Comparison of ENCODE assay signal across 9 mouse cellular contexts in the genomic region with DNA sequence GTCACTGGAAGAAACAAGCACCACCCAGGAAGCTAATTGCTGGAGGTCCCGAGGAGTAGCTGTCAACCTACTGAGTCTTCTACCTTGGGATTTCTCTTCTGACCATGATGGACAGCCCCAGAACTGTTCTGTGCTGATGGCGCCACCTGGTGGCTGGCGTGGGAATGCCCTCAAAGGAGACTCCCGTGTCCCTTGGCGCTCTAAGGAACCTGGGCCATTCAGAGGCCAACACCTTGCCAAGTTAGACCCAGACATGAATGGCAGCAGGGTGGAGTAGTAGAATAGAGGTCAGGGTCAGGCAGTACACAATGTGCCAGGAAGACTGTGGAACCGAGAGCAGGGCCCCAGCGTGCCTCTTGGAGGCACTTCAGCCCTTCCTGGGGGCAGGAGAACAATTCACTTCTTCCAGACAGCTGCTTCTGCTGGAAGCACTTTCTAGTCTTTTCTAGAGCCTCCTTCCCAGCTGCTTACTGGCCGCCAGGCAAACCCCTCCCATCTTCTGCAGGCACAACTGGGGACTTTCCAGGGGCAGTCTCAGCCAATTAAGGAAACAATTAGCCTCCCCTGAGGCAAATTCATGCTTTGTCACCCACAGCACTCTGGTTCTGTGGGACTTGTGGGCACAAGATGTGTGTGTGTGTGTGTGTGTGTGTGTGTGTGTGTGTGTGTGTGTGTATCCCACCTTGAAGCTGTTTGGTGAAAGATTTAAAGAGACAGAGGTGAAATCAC. TPM values are rescaled to one million over a fixed set of nuclear protein-coding genes. Genes with fewer than 3 reads are reported as not detected.
A peak's percentile ranks its signal among the peaks of the same experiment; 100 is the strongest.
DNase-seq lines count a peak whose midpoint lies in the region; ATAC-seq and TF ChIP-seq lines count a peak whose summit lies in the region.
"Had no signal": no experiment of that assay in that cellular context is flagged by ENCODE, and none has a peak within 500 bp of the region (broad histone marks: within the 10 kb centered on the region; RNA-seq: fewer than 3 reads in every experiment).

No protein-coding gene starts in this region.

- TF ChIP-seq CTCF in heart, postnatal 0 days (IDR thresholded peaks at IDR 0.05; ENCODE audit: low read depth), result peak; percentile 98

- no peaks in the 10 kb centered on the region for H3K9me3 ChIP-seq in heart, postnatal 0 days (replicated peaks; ENCODE audit: control insufficient read depth, low read length)
- no peaks in the 10 kb centered on the region for H3K9me3 ChIP-seq in lung, embryonic 16.5 days (ENCODE audit: control insufficient read depth, low read length)
- H3K9me3 ChIP-seq: midbrain, embryonic 12.5 days had no signal

- no peak overlapping the region for H3K4me3 ChIP-seq in heart, postnatal 0 days (ENCODE audit: low read depth, low read length)
- H3K4me3 ChIP-seq in lung, embryonic 16.5 days (ENCODE audit: low read length), result no peak overlapping the region
- H3K4me3 ChIP-seq: midbrain, embryonic 12.5 days had no signal

- TF ChIP-seq EP300 in heart, postnatal 0 days (IDR thresholded peaks at IDR 0.05; ENCODE audit: low read depth), result no peak

- no peaks in the 10 kb centered on the region for H3K36me3 ChIP-seq in heart, postnatal 0 days (replicated peaks; ENCODE audit: control insufficient read depth, insufficient read depth, low read length)
- H3K36me3 ChIP-seq in lung, embryonic 16.5 days (ENCODE audit: control insufficient read depth, insufficient read depth, low read length), result no peaks in the 10 kb centered on the region
- H3K36me3 ChIP-seq: midbrain, embryonic 12.5 days had no signal

- 2% methylated on average over 8 of the region's 8 CpGs for WGBS in heart, postnatal 0 days
- 3% methylated on average over 8 of the region's 8 CpGs for WGBS in lung, embryonic 16.5 days

- no peak overlapping the region for H3K27ac ChIP-seq in heart, postnatal 0 days (ENCODE audit: low read depth)
- H3K27ac ChIP-seq in lung, embryonic 16.5 days (ENCODE audit: low read length), result no peak overlapping the region; the same call in 1 of the 2 replicates
- H3K27ac ChIP-seq: midbrain, embryonic 12.5 days had no signal

- ATAC-seq in heart, postnatal 0 days (ENCODE audit: insufficient read depth, low read depth), result peak; percentile 73
- peak; percentile 50 for ATAC-seq in lung, embryonic 16.5 days (ENCODE audit: low read depth)

- H3K4me1 ChIP-seq in heart, postnatal 0 days (ENCODE audit: control insufficient read depth, insufficient read depth), result peaks cover 26% of the 10 kb centered on the region
- peaks cover 31% of the 10 kb centered on the region for H3K4me1 ChIP-seq in lung, embryonic 16.5 days (replicated peaks; ENCODE audit: control insufficient read depth, insufficient read depth, low read length)

- peak; percentile 87 for DNase-seq in ES-CJ7 (ENCODE audit: low read depth, low spot score)
- DNase-seq in c-Kit-negative CD71-positive TER-119-positive erythroid progenitor cells, embryonic 14.5 days (ENCODE audit: low read depth, low spot score), result peak; percentile 49
- peak; percentile 33 for DNase-seq in fibroblast of lung, adult 2 months (ENCODE audit: low read depth)
- peak; percentile 68 for DNase-seq in heart, postnatal 0 days (ENCODE audit: low spot score)
- DNase-seq in layer of hippocampus, adult 11-12 months (ENCODE audit: low spot score), result peak; percentile 92
- DNase-seq in right cerebral cortex, adult 2 months (ENCODE audit: low spot score in 2 of 2), result peak; percentile 92 to 94
- DNase-seq in urinary bladder, postnatal 10 days (ENCODE audit: low spot score), result peak; percentile 70

- H3K4me2 ChIP-seq in heart, postnatal 0 days (ENCODE audit: low read depth, low read length), result no peak overlapping the region
- H3K4me2 ChIP-seq in lung, embryonic 16.5 days (ENCODE audit: low read depth, low read length), result no peak overlapping the region
- H3K4me2 ChIP-seq: midbrain, embryonic 12.5 days had no signal

- no peak overlapping the region for H3K9ac ChIP-seq in heart, postnatal 0 days (replicated peaks; ENCODE audit: low read depth, low read length)
- H3K9ac ChIP-seq in lung, embryonic 16.5 days (ENCODE audit: low read length), result no peak overlapping the region
- H3K9ac ChIP-seq: midbrain, embryonic 12.5 days had no signal

- peaks cover 17% of the 10 kb centered on the region; the same call in 1 of the 2 replicates for H3K27me3 ChIP-seq in heart, postnatal 0 days (ENCODE audit: control insufficient read depth, insufficient read depth, low read length)
- peaks cover 9% of the 10 kb centered on the region; the same call in 1 of the 2 replicates for H3K27me3 ChIP-seq in lung, embryonic 16.5 days (ENCODE audit: control insufficient read depth, insufficient read depth, low read depth, low read length)

RNA-seq across cellular contexts. Expression of gene Nfam1, which starts 4.8 kb away (rescaled TPM):
- 0.38 and 0.54 TPM in 2 replicates for total RNA-seq in heart, postnatal 0 days (2014; rRNA removed; ENCODE audit: low replicate concordance)
- polyA plus RNA-seq in heart, postnatal 0 days (2015; fragmentation: Nextera tagmentation; extraction: Ambion mirVana), result 0.99 and 1.2 TPM in 2 replicates
- polyA plus RNA-seq in lung, embryonic 16.5 days (2015; fragmentation: Nextera tagmentation; extraction: Ambion mirVana), result 4.3 and 4.7 TPM in 2 replicates

RNA-seq across cellular contexts. Expression of gene Tcf20, which starts 50.2 kb away (rescaled TPM):
- 36.7 and 43.6 TPM in 2 replicates for total RNA-seq in heart, postnatal 0 days (2014; rRNA removed; ENCODE audit: low replicate concordance)
- 3.0 TPM in 2 replicates for polyA plus RNA-seq in heart, postnatal 0 days (2015; fragmentation: Nextera tagmentation; extraction: Ambion mirVana)
- polyA plus RNA-seq in lung, embryonic 16.5 days (2015; fragmentation: Nextera tagmentation; extraction: Ambion mirVana), result 7.2 and 7.3 TPM in 2 replicates

RNA-seq across cellular contexts. Expression of gene Serhl, which starts 51.4 kb away (rescaled TPM):
- 80.4 and 110 TPM in 2 replicates for total RNA-seq in heart, postnatal 0 days (2014; rRNA removed; ENCODE audit: low replicate concordance)
- polyA plus RNA-seq in heart, postnatal 0 days (2015; fragmentation: Nextera tagmentation; extraction: Ambion mirVana), result 81.6 and 84.0 TPM in 2 replicates
- 69.4 and 70.8 TPM in 2 replicates for polyA plus RNA-seq in lung, embryonic 16.5 days (2015; fragmentation: Nextera tagmentation; extraction: Ambion mirVana)

Comparison
In these comparisons a context has a peak if more than half of its experiments do, and no peak if none do; other contexts are left out.
1. DNase-seq: peak in every context shown above with its lines; median percentile 93 in right cerebral cortex, adult 2 months; 92 in layer of hippocampus, adult 11-12 months; 87 in ES-CJ7; 70 in urinary bladder, postnatal 10 days; 68 in heart, postnatal 0 days; 49 in c-Kit-negative CD71-positive TER-119-positive erythroid progenitor cells, embryonic 14.5 days; 33 in fibroblast of lung, adult 2 months.